Mouse (Mus musculus): ENCODE results near the gene Rab30.

DNA sequence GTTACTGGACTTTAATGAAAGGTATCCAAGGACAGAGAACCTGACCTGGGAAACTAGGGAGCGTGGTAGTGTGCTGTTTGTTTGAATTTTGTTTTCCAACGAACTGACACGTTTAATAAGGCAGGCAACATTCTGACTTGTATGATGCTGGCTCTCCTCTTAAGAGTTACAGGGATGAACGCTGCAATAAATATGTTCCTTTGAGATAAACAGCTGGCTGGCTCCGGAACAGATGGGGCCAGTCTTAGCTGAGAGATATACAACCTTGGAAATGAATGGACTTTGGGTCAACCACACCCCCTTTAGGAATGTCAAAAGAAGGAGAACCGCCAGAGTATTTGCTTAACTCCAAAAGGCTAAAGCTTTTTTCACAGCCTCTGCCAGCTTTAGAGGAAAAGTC, 1.4 kb downstream of the Rab30 start:
- TF ChIP-seq CTCF (IDR thresholded peaks at IDR 0.05; ENCODE audit: low read depth) (no peak), EP300 (IDR thresholded peaks at IDR 0.05; ENCODE audit: low read depth) (peak; percentile 91)

Data from liver, embryonic 14.5 days (tissue).